Mouse (Mus musculus): Measurements from ENCODE around the gene Egr4. TPM values are rescaled to one million over a fixed set of nuclear protein-coding genes. Genes with fewer than 3 reads are reported as not detected.
A peak's percentile ranks its signal among the peaks of the same experiment; 100 is the strongest.

The Egr4 gene
- polyA plus RNA-seq, 1 experiment from 2014 or later: not detected

- Histone ChIP-seq H3K9me3 (ENCODE audit: low read length) (no peaks in the 10 kb centered on the region), H3K4me1 (ENCODE audit: insufficient read depth, low read depth, low read length) (no peaks in the 10 kb centered on the region), H3K36me3 (ENCODE audit: insufficient read depth, low read length) (no peaks in the 10 kb centered on the region), H3K9ac (replicated peaks; ENCODE audit: low read depth) (no peak overlapping the region), H3K4me3 (ENCODE audit: low read depth, low read length) (no peak overlapping the region), H3K27me3 (replicated peaks; ENCODE audit: insufficient read depth, low read length) (peaks cover 16% of the 10 kb centered on the region), H3K4me2 (replicated peaks; ENCODE audit: low read depth, low read length) (no peak overlapping the region), H3K27ac (ENCODE audit: low read length) (no peak overlapping the region)
- TF ChIP-seq CTCF (IDR thresholded peaks at IDR 0.05) (no peak), EP300 (IDR thresholded peaks at IDR 0.05) (no peak)
- WGBS: 73% methylated on average over 2 of the region's 2 CpGs
- ATAC-seq (no peak), DNase-seq (ENCODE audit: low spot score) (no peak)
These were observed 27.7 kb downstream of the Egr4 start for GRCm38 (mm10) chr6:85485738-85486137.

- Histone ChIP-seq H3K4me2 (replicated peaks; ENCODE audit: low read depth, low read length) (peak overlapping the region; percentile 48), H3K36me3 (ENCODE audit: insufficient read depth, low read length) (no peaks in the 10 kb centered on the region), H3K4me3 (ENCODE audit: low read depth, low read length) (peak overlapping the region; percentile 23), H3K9ac (replicated peaks; ENCODE audit: low read depth) (no peak overlapping the region), H3K27me3 (replicated peaks; ENCODE audit: insufficient read depth, low read length) (peaks cover 16% of the 10 kb centered on the region), H3K9me3 (ENCODE audit: low read length) (no peaks in the 10 kb centered on the region), H3K27ac (ENCODE audit: low read length) (no peak overlapping the region), H3K4me1 (ENCODE audit: insufficient read depth, low read depth, low read length) (no peaks in the 10 kb centered on the region)
- TF ChIP-seq EP300 (IDR thresholded peaks at IDR 0.05) (no peak), CTCF (IDR thresholded peaks at IDR 0.05) (no peak)
- no peak for DNase-seq (ENCODE audit: low spot score)
- no peak; the same call in 1 of the 2 replicates for ATAC-seq
- WGBS: 2% methylated on average over 75 of the region's 92 CpGs
These were observed 29.3 kb downstream of the Egr4 start for GRCm38 (mm10) chr6:85483843-85484721.

GRCm38 (mm10) chr6:85480685-85481084 is 32.7 kb downstream of the Egr4 start:
- H3K27me3 ChIP-seq (replicated peaks; ENCODE audit: insufficient read depth, low read length): peaks cover 16% of the 10 kb centered on the region
- no peak overlapping the region for H3K9ac ChIP-seq (replicated peaks; ENCODE audit: low read depth)
- H3K4me1 ChIP-seq (ENCODE audit: insufficient read depth, low read depth, low read length): no peaks in the 10 kb centered on the region
- H3K4me2 ChIP-seq (replicated peaks; ENCODE audit: low read depth, low read length): no peak overlapping the region
- TF ChIP-seq EP300 (IDR thresholded peaks at IDR 0.05) (no peak), CTCF (IDR thresholded peaks at IDR 0.05) (no peak)
- 56% methylated on average over 16 of the region's 16 CpGs for WGBS
- H3K9me3 ChIP-seq (ENCODE audit: low read length): no peaks in the 10 kb centered on the region
- H3K27ac ChIP-seq (ENCODE audit: low read length): no peak overlapping the region
- H3K4me3 ChIP-seq (ENCODE audit: low read depth, low read length): no peak overlapping the region
- DNase-seq (ENCODE audit: low spot score) (no peak), ATAC-seq (no peak)
- no peaks in the 10 kb centered on the region for H3K36me3 ChIP-seq (ENCODE audit: insufficient read depth, low read length)

GRCm38 (mm10) chr6:85479979-85480378 is 33.4 kb downstream of the Egr4 start:
- no peak for DNase-seq (ENCODE audit: low spot score)
- 76% methylated on average over 5 of the region's 5 CpGs for WGBS
- no peak for ATAC-seq
- Histone ChIP-seq H3K4me3 (ENCODE audit: low read depth, low read length) (no peak overlapping the region), H3K4me2 (replicated peaks; ENCODE audit: low read depth, low read length) (no peak overlapping the region), H3K27me3 (replicated peaks; ENCODE audit: insufficient read depth, low read length) (peaks cover 15% of the 10 kb centered on the region), H3K9ac (replicated peaks; ENCODE audit: low read depth) (no peak overlapping the region), H3K9me3 (ENCODE audit: low read length) (no peaks in the 10 kb centered on the region), H3K4me1 (ENCODE audit: insufficient read depth, low read depth, low read length) (no peaks in the 10 kb centered on the region), H3K27ac (ENCODE audit: low read length) (no peak overlapping the region), H3K36me3 (ENCODE audit: insufficient read depth, low read length) (no peaks in the 10 kb centered on the region)
- no peak for TF ChIP-seq CTCF (IDR thresholded peaks at IDR 0.05)
- no peak for TF ChIP-seq EP300 (IDR thresholded peaks at IDR 0.05)

GRCm38 (mm10) chr6:85478416-85478815 is 35.0 kb downstream of the Egr4 start:
- ATAC-seq (no peak), DNase-seq (ENCODE audit: low spot score) (no peak)
- no peak overlapping the region for H3K9ac ChIP-seq (replicated peaks; ENCODE audit: low read depth)
- TF ChIP-seq EP300 (IDR thresholded peaks at IDR 0.05) (no peak), CTCF (IDR thresholded peaks at IDR 0.05) (no peak)
- no peaks in the 10 kb centered on the region for H3K27me3 ChIP-seq (replicated peaks; ENCODE audit: insufficient read depth, low read length)
- no peak overlapping the region for H3K4me3 ChIP-seq (ENCODE audit: low read depth, low read length)
- no peak overlapping the region for H3K27ac ChIP-seq (ENCODE audit: low read length)
- H3K4me2 ChIP-seq (replicated peaks; ENCODE audit: low read depth, low read length): no peak overlapping the region
- no peaks in the 10 kb centered on the region for H3K36me3 ChIP-seq (ENCODE audit: insufficient read depth, low read length)
- 37% methylated on average over 14 of the region's 14 CpGs for WGBS
- no peaks in the 10 kb centered on the region for H3K4me1 ChIP-seq (ENCODE audit: insufficient read depth, low read depth, low read length)
- no peaks in the 10 kb centered on the region for H3K9me3 ChIP-seq (ENCODE audit: low read length)

GRCm38 (mm10) chr6:85477366-85477917 is 35.9 kb downstream of the Egr4 start:
- Histone ChIP-seq H3K9ac (replicated peaks; ENCODE audit: low read depth) (no peak overlapping the region), H3K4me1 (ENCODE audit: insufficient read depth, low read depth, low read length) (no peaks in the 10 kb centered on the region), H3K36me3 (ENCODE audit: insufficient read depth, low read length) (no peaks in the 10 kb centered on the region), H3K4me2 (replicated peaks; ENCODE audit: low read depth, low read length) (no peak overlapping the region), H3K4me3 (ENCODE audit: low read depth, low read length) (no peak overlapping the region), H3K27ac (ENCODE audit: low read length) (no peak overlapping the region), H3K27me3 (replicated peaks; ENCODE audit: insufficient read depth, low read length) (no peaks in the 10 kb centered on the region), H3K9me3 (ENCODE audit: low read length) (no peaks in the 10 kb centered on the region)
- WGBS: 19% methylated on average over 10 of the region's 10 CpGs
- peak; percentile 14 for DNase-seq (ENCODE audit: low spot score)
- TF ChIP-seq CTCF (IDR thresholded peaks at IDR 0.05) (peak; percentile 64), EP300 (IDR thresholded peaks at IDR 0.05) (no peak)
- ATAC-seq: no peak
